33 mouse cellular contexts compared by ENCODE assay signal in the genomic region with DNA sequence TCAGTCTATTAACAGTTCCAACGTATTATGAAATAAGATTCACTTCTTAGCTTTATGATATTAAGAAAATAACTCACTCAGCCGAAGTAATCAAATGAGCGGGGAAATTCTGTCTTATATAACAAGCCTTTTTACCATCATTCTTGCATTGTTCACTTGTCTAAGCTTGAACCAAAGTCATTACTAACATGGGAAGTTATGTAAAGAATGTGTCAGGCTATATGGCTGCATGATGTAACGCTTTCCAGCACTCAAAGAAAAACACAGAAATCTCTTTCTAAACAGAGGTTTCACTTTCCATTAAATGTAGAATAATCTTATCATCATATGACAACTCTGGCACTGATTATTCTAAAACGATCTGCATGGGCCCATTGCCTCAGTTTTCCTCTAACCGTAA. TPM values are rescaled to one million over a fixed set of nuclear protein-coding genes. Genes with fewer than 3 reads are reported as not detected.
DNase-seq lines count a peak whose midpoint lies in the region; ATAC-seq and TF ChIP-seq lines count a peak whose summit lies in the region.
"Had no signal": no experiment of that assay in that cellular context is flagged by ENCODE, and none has a peak within 500 bp of the region (broad histone marks: within the 10 kb centered on the region; RNA-seq: fewer than 3 reads in every experiment).

No protein-coding gene starts in this region.

- H3K4me3 ChIP-seq in embryonic facial prominence, embryonic 14.5 days (ENCODE audit: low read depth, low read length), result no peak overlapping the region
- H3K4me3 ChIP-seq in embryonic facial prominence, embryonic 10.5 days, result no peak overlapping the region
- no peak overlapping the region for H3K4me3 ChIP-seq in limb, embryonic 13.5 days
- H3K4me3 ChIP-seq in stomach, postnatal 0 days (ENCODE audit: low read depth, low read length), result no peak overlapping the region
- H3K4me3 ChIP-seq: embryonic facial prominence, embryonic 15.5 days; forebrain, embryonic 13.5 days; kidney, embryonic 15.5 days; layer of hippocampus, adult 2 months; limb, embryonic 15.5 days; liver, embryonic 13.5 days; midbrain, embryonic 10.5 days; midbrain, embryonic 15.5 days; neural tube, embryonic 12.5 days had no signal

- H3K36me3 ChIP-seq in embryonic facial prominence, embryonic 14.5 days (ENCODE audit: control insufficient read depth, insufficient read depth, low read length), result no peaks in the 10 kb centered on the region
- no peaks in the 10 kb centered on the region for H3K36me3 ChIP-seq in embryonic facial prominence, embryonic 10.5 days (replicated peaks)
- peaks cover 7% of the 10 kb centered on the region; the same call in 1 of the 2 replicates for H3K36me3 ChIP-seq in limb, embryonic 13.5 days
- H3K36me3 ChIP-seq in stomach, postnatal 0 days (ENCODE audit: control insufficient read depth, insufficient read depth, low read length), result no peaks in the 10 kb centered on the region
- H3K36me3 ChIP-seq: embryonic facial prominence, embryonic 15.5 days; G1E; kidney, embryonic 15.5 days; limb, embryonic 15.5 days; liver, embryonic 13.5 days; midbrain, embryonic 10.5 days; midbrain, embryonic 15.5 days; neural tube, embryonic 12.5 days had no signal

- H3K9me3 ChIP-seq in embryonic facial prominence, embryonic 14.5 days (ENCODE audit: control insufficient read depth, low read length), result no peaks in the 10 kb centered on the region
- no peaks in the 10 kb centered on the region for H3K9me3 ChIP-seq in embryonic facial prominence, embryonic 10.5 days
- H3K9me3 ChIP-seq in limb, embryonic 13.5 days, result no peaks in the 10 kb centered on the region
- H3K9me3 ChIP-seq in stomach, postnatal 0 days (ENCODE audit: control insufficient read depth, low read length), result no peaks in the 10 kb centered on the region
- H3K9me3 ChIP-seq: embryonic facial prominence, embryonic 15.5 days; forebrain, embryonic 13.5 days; G1E; kidney, embryonic 15.5 days; limb, embryonic 15.5 days; liver, embryonic 13.5 days; midbrain, embryonic 10.5 days; midbrain, embryonic 15.5 days; neural tube, embryonic 12.5 days had no signal

- H3K9ac ChIP-seq in embryonic facial prominence, embryonic 14.5 days (ENCODE audit: low read depth, low read length), result no peak overlapping the region
- no peak overlapping the region for H3K9ac ChIP-seq in limb, embryonic 13.5 days
- H3K9ac ChIP-seq in stomach, postnatal 0 days (ENCODE audit: low read length), result no peak overlapping the region
- H3K9ac ChIP-seq: embryonic facial prominence, embryonic 15.5 days; forebrain, embryonic 13.5 days; hindbrain, embryonic 14.5 days; kidney, embryonic 15.5 days; limb, embryonic 15.5 days; liver, embryonic 13.5 days; midbrain, embryonic 15.5 days; neural tube, embryonic 12.5 days had no signal

- WGBS in embryonic facial prominence, embryonic 14.5 days, result 34% methylated on average over 6 of the region's 6 CpGs
- 77% methylated on average over 6 of the region's 6 CpGs for WGBS in embryonic facial prominence, embryonic 10.5 days
- WGBS in limb, embryonic 13.5 days, result 55% methylated on average over 6 of the region's 6 CpGs
- WGBS in stomach, postnatal 0 days, result 22% methylated on average over 6 of the region's 6 CpGs

- H3K27me3 ChIP-seq in embryonic facial prominence, embryonic 14.5 days (replicated peaks; ENCODE audit: control insufficient read depth, insufficient read depth, low read length), result no peaks in the 10 kb centered on the region
- no peaks in the 10 kb centered on the region for H3K27me3 ChIP-seq in embryonic facial prominence, embryonic 10.5 days (replicated peaks; ENCODE audit: low read depth, poor library complexity, severe bottlenecking)
- no peaks in the 10 kb centered on the region for H3K27me3 ChIP-seq in limb, embryonic 13.5 days
- no peaks in the 10 kb centered on the region for H3K27me3 ChIP-seq in stomach, postnatal 0 days (ENCODE audit: control insufficient read depth, insufficient read depth, low read length)
- H3K27me3 ChIP-seq: embryonic facial prominence, embryonic 15.5 days; forebrain, embryonic 13.5 days; kidney, embryonic 15.5 days; limb, embryonic 15.5 days; liver, embryonic 13.5 days; midbrain, embryonic 15.5 days; neural tube, embryonic 12.5 days had no signal

- H3K4me1 ChIP-seq in embryonic facial prominence, embryonic 14.5 days (ENCODE audit: control insufficient read depth, insufficient read depth, low read length), result 0 out of 2 replicates have a peak, but pooled peaks cover 8% of the 10 kb centered on the region
- H3K4me1 ChIP-seq in embryonic facial prominence, embryonic 10.5 days, result peaks cover 24% of the 10 kb centered on the region
- H3K4me1 ChIP-seq in limb, embryonic 13.5 days, result peaks cover 42% of the 10 kb centered on the region
- H3K4me1 ChIP-seq in stomach, postnatal 0 days (replicated peaks; ENCODE audit: control insufficient read depth, insufficient read depth), result no peaks in the 10 kb centered on the region
- H3K4me1 ChIP-seq: kidney, embryonic 15.5 days; liver, embryonic 13.5 days; midbrain, embryonic 10.5 days; neural tube, embryonic 12.5 days had no signal

- TF ChIP-seq EP300 in stomach, postnatal 0 days (optimal IDR thresholded peaks at IDR 0.05), result no peak

- peak; percentile 50; the same call in 1 of the 2 replicates for ATAC-seq in embryonic facial prominence, embryonic 14.5 days (ENCODE audit: low read depth)
- ATAC-seq in limb, embryonic 13.5 days (ENCODE audit: low FRiP score, low read depth), result no peak
- ATAC-seq in stomach, postnatal 0 days (ENCODE audit: low FRiP score, low TSS enrichment), result no peak
- ATAC-seq in granulocyte monocyte progenitor cell, adult 5-6 weeks (replicated peaks; ENCODE audit: poor library complexity, severe bottlenecking), result no peak
- ATAC-seq: forebrain, embryonic 13.5 days; intestine, postnatal 0 days; midbrain, embryonic 15.5 days had no signal

- no peak overlapping the region for H3K27ac ChIP-seq in embryonic facial prominence, embryonic 14.5 days (replicated peaks; ENCODE audit: low read depth, low read length)
- no peak overlapping the region for H3K27ac ChIP-seq in embryonic facial prominence, embryonic 10.5 days (replicated peaks)
- 0 out of 2 replicates have a peak overlapping the region, but pooled peaks have one; percentile 73 for H3K27ac ChIP-seq in limb, embryonic 13.5 days
- no peak overlapping the region for H3K27ac ChIP-seq in stomach, postnatal 0 days (replicated peaks)
- H3K27ac ChIP-seq: embryonic facial prominence, embryonic 15.5 days; forebrain, embryonic 13.5 days; hindbrain, embryonic 14.5 days; kidney, embryonic 15.5 days; layer of hippocampus, adult 2 months; liver, embryonic 13.5 days; midbrain, embryonic 10.5 days; midbrain, embryonic 15.5 days; neural tube, embryonic 12.5 days had no signal

- DNase-seq in embryonic facial prominence, embryonic 14.5 days (ENCODE audit: low spot score), result peak; percentile 70
- no peak for DNase-seq in embryonic facial prominence, embryonic 10.5 days (ENCODE audit: low spot score)
- peak; percentile 43 for DNase-seq in NIH3T3 (ENCODE audit: low read depth)
- no peak for DNase-seq in stomach, postnatal 0 days (ENCODE audit: low spot score)
- no peak for DNase-seq in right cerebral cortex, adult 2 months (ENCODE audit: low spot score in 2 of 2)
- DNase-seq: adrenal gland, adult 2 months; adrenal gland, postnatal 36 days; cerebellum, adult 18-20 months; cerebellum, postnatal 10 days; gastrocnemius, postnatal 14 days; heart, adult 11 months; heart, postnatal 10 days; kidney, postnatal 36 days; layer of hippocampus, postnatal 36 days; liver, embryonic 13.5 days; lung, adult 18-20 months; lung, postnatal 14 days had no signal

- TF ChIP-seq CTCF in stomach, postnatal 0 days (IDR thresholded peaks at IDR 0.05; ENCODE audit: low read depth), result no peak

- H3K4me2 ChIP-seq in embryonic facial prominence, embryonic 14.5 days (ENCODE audit: low read depth, low read length), result no peak overlapping the region
- no peak overlapping the region for H3K4me2 ChIP-seq in limb, embryonic 13.5 days (replicated peaks)
- H3K4me2 ChIP-seq in stomach, postnatal 0 days (replicated peaks; ENCODE audit: low read depth), result 0 out of 2 replicates have a peak overlapping the region, but pooled peaks have one; percentile 14
- H3K4me2 ChIP-seq: embryonic facial prominence, embryonic 15.5 days; forebrain, embryonic 13.5 days; heart, embryonic 11.5 days; hindbrain, embryonic 14.5 days; kidney, embryonic 15.5 days; limb, embryonic 15.5 days; liver, embryonic 13.5 days; midbrain, embryonic 15.5 days; neural tube, embryonic 12.5 days had no signal

RNA-seq across cellular contexts. Expression of a gene that starts 29.9 kb away (rescaled TPM):
- 11.4 and 13.6 TPM in 2 replicates for polyA plus RNA-seq in embryonic facial prominence, embryonic 14.5 days (2014; fragmentation: Nextera tagmentation; extraction: Ambion mirVana)
- polyA plus RNA-seq in embryonic facial prominence, embryonic 10.5 days (2016; fragmentation: Nextera tagmentation; extraction: Ambion mirVana), result 6.7 and 7.2 TPM in 2 replicates
- polyA plus RNA-seq in limb, embryonic 13.5 days (2015; fragmentation: Nextera tagmentation; extraction: Ambion mirVana), result 21.4 and 22.7 TPM in 2 replicates
- 0.92 and 1.2 TPM in 2 replicates for polyA plus RNA-seq in stomach, postnatal 0 days (2015; fragmentation: Nextera tagmentation; extraction: Ambion mirVana)
- 0.11 TPM in 1 of 2 replicates, not detected in the other for total RNA-seq in granulocyte monocyte progenitor cell, adult 5-6 weeks (2014; fragmentation: Nextera tagmentation)
- total RNA-seq in granulocyte monocyte progenitor cell, adult 5-6 weeks (2017), result not detected in 2 replicates
- total RNA-seq: common myeloid progenitor, adult 5-6 weeks; hematopoietic stem cell, adult 5-6 weeks had no signal
- polyA plus RNA-seq: G1E had no signal

Comparison
In these comparisons a context has a peak if more than half of its experiments do, and no peak if none do; other contexts are left out.
1. DNase-seq: peak in embryonic facial prominence, embryonic 14.5 days (single experiment) and NIH3T3 (single experiment); none in embryonic facial prominence, embryonic 10.5 days (single experiment), stomach, postnatal 0 days (single experiment) and right cerebral cortex, adult 2 months (0 of 2).